ENCODE assay signal across 19 mouse cellular contexts in the genomic region with DNA sequence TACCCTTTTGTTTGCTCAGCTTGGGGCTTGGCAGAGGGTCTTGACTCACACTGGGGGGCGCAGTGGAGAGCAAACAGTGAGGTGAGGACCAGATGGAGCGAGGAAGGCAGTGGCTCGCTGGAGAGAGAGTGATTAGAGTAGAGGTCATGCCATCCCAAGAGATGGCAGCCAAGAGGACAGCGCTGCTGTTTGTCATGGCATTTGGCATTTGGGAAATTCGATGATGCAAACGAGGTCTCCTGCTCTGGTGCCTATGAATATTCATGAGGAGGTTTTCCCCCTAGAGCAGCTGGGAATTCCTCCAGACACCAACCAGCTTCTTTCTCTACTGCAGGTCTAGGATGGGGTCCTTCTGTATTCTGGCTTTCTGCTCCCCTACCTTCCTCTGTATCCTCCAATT.
A peak's percentile ranks its signal among the peaks of the same experiment; 100 is the strongest.
DNase-seq lines count a peak whose midpoint lies in the region; ATAC-seq and TF ChIP-seq lines count a peak whose summit lies in the region.
"Had no signal": no experiment of that assay in that cellular context is flagged by ENCODE, and none has a peak within 500 bp of the region (broad histone marks: within the 10 kb centered on the region; RNA-seq: fewer than 3 reads in every experiment).

No protein-coding gene starts in this region.

- no peaks in the 10 kb centered on the region for H3K79me2 ChIP-seq in liver, adult 2 months (ENCODE audit: control insufficient read depth, insufficient read depth, low read length)

- no peaks in the 10 kb centered on the region for H3K9me3 ChIP-seq in liver, embryonic 12.5 days (replicated peaks)
- no peaks in the 10 kb centered on the region for H3K9me3 ChIP-seq in hindbrain, embryonic 11.5 days (ENCODE audit: control insufficient read depth, low read length)
- no peaks in the 10 kb centered on the region for H3K9me3 ChIP-seq in midbrain, embryonic 14.5 days (ENCODE audit: control insufficient read depth, low read length)
- H3K9me3 ChIP-seq: G1E; limb, embryonic 13.5 days; neural tube, embryonic 13.5 days had no signal

- WGBS in liver, adult 2 months: 10% methylated on average over 6 of the region's 6 CpGs
- WGBS in liver, embryonic 12.5 days (ENCODE audit: insufficient replicate concordance): 26% methylated on average over 6 of the region's 6 CpGs
- 8% methylated on average over 6 of the region's 6 CpGs for WGBS in hindbrain, embryonic 11.5 days
- 3% methylated on average over 6 of the region's 6 CpGs for WGBS in midbrain, embryonic 14.5 days

- DNase-seq in liver, adult 2 months (ENCODE audit: extremely low read depth, low read depth, low spot score): peak; percentile 50
- peak; percentile 13 for DNase-seq in embryo, embryonic 10.5 days (ENCODE audit: low spot score)
- peak; percentile 15 for DNase-seq in hindbrain, embryonic 11.5 days (ENCODE audit: low spot score)
- DNase-seq in midbrain, embryonic 14.5 days: peak; percentile 38
- DNase-seq in layer of hippocampus, adult 9-11 months: no peak
- DNase-seq in urinary bladder, postnatal 4 days (ENCODE audit: low spot score in 2 of 2): no peak
- DNase-seq: cerebellum, adult 18-20 months; heart, postnatal 14 days; kidney, adult 11 months; lung, adult 18-20 months; right cerebral cortex, adult 18-20 months; spleen, adult 18-20 months; thymus, postnatal 36 days had no signal

- H3K27ac ChIP-seq in liver, adult 2 months (replicated peaks; ENCODE audit: insufficient read depth, low read depth, low read length): no peak overlapping the region
- no peak overlapping the region for H3K27ac ChIP-seq in liver, embryonic 12.5 days
- no peak overlapping the region for H3K27ac ChIP-seq in hindbrain, embryonic 11.5 days (ENCODE audit: low read depth, low read length)
- no peak overlapping the region for H3K27ac ChIP-seq in midbrain, embryonic 14.5 days (replicated peaks; ENCODE audit: low read depth, low read length)
- H3K27ac ChIP-seq: limb, embryonic 13.5 days; neural tube, embryonic 13.5 days had no signal

- H3K4me3 ChIP-seq in liver, adult 2 months (ENCODE audit: insufficient read depth, low read depth, low read length): no peak overlapping the region
- no peak overlapping the region for H3K4me3 ChIP-seq in liver, embryonic 12.5 days
- H3K4me3 ChIP-seq in hindbrain, embryonic 11.5 days (ENCODE audit: low read depth, low read length): no peak overlapping the region
- no peak overlapping the region for H3K4me3 ChIP-seq in midbrain, embryonic 14.5 days (replicated peaks; ENCODE audit: low read depth, low read length)
- H3K4me3 ChIP-seq: erythroblast, embryonic 14.5 days; limb, embryonic 13.5 days; neural tube, embryonic 13.5 days had no signal

- no peaks in the 10 kb centered on the region for H3K27me3 ChIP-seq in liver, adult 2 months (ENCODE audit: control insufficient read depth, insufficient read depth, low read length)
- H3K27me3 ChIP-seq in liver, embryonic 12.5 days (replicated peaks): no peaks in the 10 kb centered on the region
- no peaks in the 10 kb centered on the region for H3K27me3 ChIP-seq in hindbrain, embryonic 11.5 days (ENCODE audit: control insufficient read depth, insufficient read depth, low read length)
- H3K27me3 ChIP-seq in midbrain, embryonic 14.5 days (ENCODE audit: control insufficient read depth, insufficient read depth, low read length): no peaks in the 10 kb centered on the region
- H3K27me3 ChIP-seq: neural tube, embryonic 13.5 days had no signal

- H3K9ac ChIP-seq in liver, adult 2 months (ENCODE audit: low read depth, low read length): no peak overlapping the region
- no peak overlapping the region for H3K9ac ChIP-seq in liver, embryonic 12.5 days
- H3K9ac ChIP-seq in hindbrain, embryonic 11.5 days (ENCODE audit: low read depth, low read length): no peak overlapping the region
- H3K9ac ChIP-seq in midbrain, embryonic 14.5 days (replicated peaks; ENCODE audit: low read length): no peak overlapping the region
- H3K9ac ChIP-seq: limb, embryonic 13.5 days; neural tube, embryonic 13.5 days had no signal

- no peak for TF ChIP-seq POLR2A in liver, adult 2 months (IDR thresholded peaks at IDR 0.05; ENCODE audit: extremely low read depth, insufficient read depth, low read length)

- no peaks in the 10 kb centered on the region for H3K36me3 ChIP-seq in liver, adult 2 months (ENCODE audit: control insufficient read depth, insufficient read depth, low read length)
- H3K36me3 ChIP-seq in liver, embryonic 12.5 days: no peaks in the 10 kb centered on the region
- no peaks in the 10 kb centered on the region for H3K36me3 ChIP-seq in hindbrain, embryonic 11.5 days (ENCODE audit: control insufficient read depth, insufficient read depth, low read length)
- H3K36me3 ChIP-seq in midbrain, embryonic 14.5 days (ENCODE audit: control insufficient read depth, insufficient read depth, low read length): no peaks in the 10 kb centered on the region
- H3K36me3 ChIP-seq: G1E; limb, embryonic 13.5 days; neural tube, embryonic 13.5 days had no signal

- no peak for ATAC-seq in liver, embryonic 12.5 days
- peak; percentile 45; the same call in 1 of the 2 replicates for ATAC-seq in hindbrain, embryonic 11.5 days (ENCODE audit: low FRiP score)
- ATAC-seq in midbrain, embryonic 14.5 days (ENCODE audit: low FRiP score, low TSS enrichment): no peak; the same call in 1 of the 2 replicates
- no peak for ATAC-seq in monocyte, adult 5-6 weeks (replicated peaks; ENCODE audit: insufficient number of reproducible peaks, low FRiP score, low TSS enrichment, poor library complexity, severe bottlenecking)

- peaks cover 4% of the 10 kb centered on the region for H3K4me1 ChIP-seq in liver, adult 2 months (ENCODE audit: control insufficient read depth, insufficient read depth, low read length)
- H3K4me1 ChIP-seq in liver, embryonic 12.5 days: no peaks in the 10 kb centered on the region
- no peaks in the 10 kb centered on the region for H3K4me1 ChIP-seq in hindbrain, embryonic 11.5 days (replicated peaks; ENCODE audit: control insufficient read depth, insufficient read depth, low read length)
- peaks cover 7% of the 10 kb centered on the region; the same call in 1 of the 2 replicates for H3K4me1 ChIP-seq in midbrain, embryonic 14.5 days (ENCODE audit: control insufficient read depth, insufficient read depth, low read length)
- H3K4me1 ChIP-seq: limb, embryonic 13.5 days had no signal

- no peak for TF ChIP-seq CTCF in liver, adult 2 months (IDR thresholded peaks at IDR 0.05; ENCODE audit: low read depth, low read length)

- H3K4me2 ChIP-seq in liver, embryonic 12.5 days: no peak overlapping the region
- H3K4me2 ChIP-seq in hindbrain, embryonic 11.5 days (replicated peaks; ENCODE audit: low read depth, low read length): no peak overlapping the region
- H3K4me2 ChIP-seq in midbrain, embryonic 14.5 days (ENCODE audit: low read length): no peak overlapping the region
- H3K4me2 ChIP-seq: limb, embryonic 13.5 days; neural tube, embryonic 13.5 days had no signal

Comparison
In these comparisons a context has a peak if more than half of its experiments do, and no peak if none do; other contexts are left out.
1. DNase-seq: peak in liver, adult 2 months (single experiment), embryo, embryonic 10.5 days (single experiment), hindbrain, embryonic 11.5 days (single experiment) and midbrain, embryonic 14.5 days (single experiment); none in layer of hippocampus, adult 9-11 months (single experiment) and urinary bladder, postnatal 4 days (0 of 2).